Mouse (Mus musculus): ENCODE results near the gene Gm17581. TPM values are rescaled to one million over a fixed set of nuclear protein-coding genes. Genes with fewer than 3 reads are reported as not detected.
A peak's percentile ranks its signal among the peaks of the same experiment; 100 is the strongest.

Gm17581 gene
- total RNA-seq, 2 experiments from 2014 or later: not detected

DNA sequence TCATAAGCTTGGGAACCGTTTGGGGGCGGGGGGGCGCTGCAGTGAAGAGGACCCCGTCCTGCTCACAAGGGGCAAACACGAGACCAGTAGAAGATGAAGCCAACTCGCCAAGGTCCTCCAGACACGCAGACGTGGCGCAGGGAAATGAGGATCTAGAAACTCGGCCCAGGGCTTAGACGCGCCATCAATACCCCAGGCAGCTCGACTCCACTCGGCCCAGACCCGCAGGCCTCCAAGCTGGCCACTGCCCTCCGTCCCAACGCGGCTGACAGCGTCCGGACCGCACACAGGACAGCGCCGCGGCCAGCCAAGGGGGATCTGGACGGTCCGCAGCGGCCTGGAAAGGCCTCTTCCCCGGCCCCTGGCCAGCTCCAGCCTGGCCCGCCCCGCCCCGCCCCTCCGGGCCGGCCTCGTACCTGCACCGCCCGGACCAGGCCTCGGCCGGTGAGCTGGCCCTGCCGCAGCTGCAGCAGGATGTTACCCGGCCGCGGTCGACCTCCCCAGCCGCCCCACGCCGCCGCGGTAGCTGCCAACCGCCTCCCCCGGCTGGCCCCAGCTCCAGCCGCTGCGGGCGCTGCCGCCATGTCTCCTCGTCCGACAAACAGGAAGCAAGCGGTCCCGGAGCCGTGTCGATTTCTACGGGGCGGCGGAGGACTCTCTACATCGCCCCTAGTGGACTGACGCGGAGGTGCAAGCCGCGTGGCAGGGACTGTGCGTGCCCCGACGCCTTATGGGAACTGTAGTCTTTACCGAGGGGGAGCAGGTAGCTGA lies 43.8 kb downstream of the Gm17581 start, which contains the start of gene Trpc4ap:
Trpc4ap (minus strand) TSS at position 662 of the 771 bp plus-strand sequence.
- DNase-seq (ENCODE audit: low spot score in 2 of 2): peak; percentile 99

GRCm38 (mm10) chr2:155691336-155691722 lies 44.3 kb downstream of the Gm17581 start:
- no peak for DNase-seq (ENCODE audit: low spot score in 2 of 2)

DNA sequence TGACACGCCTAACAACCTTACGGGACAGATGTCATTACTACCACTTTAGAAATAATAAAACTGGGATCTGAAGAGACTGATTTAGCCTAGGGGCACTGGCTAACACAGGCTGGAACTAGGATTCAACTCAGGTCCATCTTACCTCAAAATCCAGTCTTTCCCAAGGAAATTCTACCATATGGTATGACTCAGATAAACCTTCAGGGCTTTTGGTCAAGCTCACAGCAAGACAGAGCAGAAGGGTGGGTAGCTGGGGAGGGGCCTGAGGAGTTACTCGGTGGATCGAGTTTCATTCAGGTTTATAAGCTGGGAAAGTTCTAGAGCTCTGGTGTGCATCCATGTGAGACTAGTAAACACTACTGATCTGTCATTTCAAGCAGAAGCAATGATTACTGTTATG lies 46.5 kb downstream of the Gm17581 start:
- DNase-seq (ENCODE audit: low spot score in 2 of 2): no peak

DNA sequence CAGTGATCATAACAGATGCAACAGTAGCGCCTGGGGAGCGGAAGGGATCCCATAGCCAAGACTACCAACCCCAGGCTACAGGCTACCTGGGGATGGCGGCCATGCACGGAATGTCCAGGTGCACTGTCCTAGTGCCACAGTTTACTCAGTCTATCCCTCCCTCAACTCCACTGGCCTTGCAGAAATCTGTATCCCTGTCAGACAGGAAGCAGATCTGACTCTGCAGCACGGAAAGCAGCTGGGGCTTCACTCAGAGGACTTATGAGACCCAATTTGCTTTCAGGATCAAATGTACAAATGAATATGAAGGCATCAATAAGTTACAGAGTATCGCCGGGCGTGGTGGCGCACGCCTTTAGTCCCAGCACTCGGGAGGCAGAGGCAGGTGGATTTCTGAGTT lies 47.9 kb downstream of the Gm17581 start:
- DNase-seq (ENCODE audit: low spot score in 2 of 2): no peak

- DNase-seq (ENCODE audit: low spot score in 2 of 2): no peak
Observed at GRCm38 (mm10) chr2:155686572-155686971, 49.1 kb downstream of the Gm17581 start.

Other genes starting within 250 kb of the Gm17581 start
- 100 to 1,000 TPM in 1 of 2 experiments, 10 to 100 TPM in 1; 83.3 to 368 TPM for gene Acss2, start 217.9 kb downstream of the Gm17581 start, total RNA-seq (2021)
- gene Ggt7, start 217.6 kb downstream of the Gm17581 start, total RNA-seq (2021): 1 to 10 TPM; 3.0 to 4.7 TPM
- gene Gss, start 143.1 kb downstream of the Gm17581 start, total RNA-seq (2021): 10 to 100 TPM; 41.4 to 67.5 TPM
- under 1 TPM; 0.17 to 0.45 TPM for gene Myh7b, start 124.7 kb downstream of the Gm17581 start, total RNA-seq (2021)
- gene Trpc4ap, start 43.5 kb downstream of the Gm17581 start, total RNA-seq (2021): 100 to 1,000 TPM; 123 to 144 TPM
- gene Edem2, start 6.4 kb downstream of the Gm17581 start, total RNA-seq (2021): 10 to 100 TPM; 36.9 to 46.2 TPM
- 100 to 1,000 TPM in 1 of 2 experiments, 10 to 100 TPM in 1; 44.9 to 104 TPM for gene Procr, start 15.3 kb upstream of the Gm17581 start, total RNA-seq (2021)
- gene Mmp24, start 39.5 kb upstream of the Gm17581 start, total RNA-seq (2021): 1 to 10 TPM; 1.2 to 2.3 TPM
- 100 to 1,000 TPM; 171 to 240 TPM for gene BC029722, start 83.6 kb upstream of the Gm17581 start, total RNA-seq (2021)
- gene Eif6, start 91.1 kb upstream of the Gm17581 start, total RNA-seq (2021): 100 to 1,000 TPM; 131 to 138 TPM
- gene Fam83c, start 99.0 kb upstream of the Gm17581 start, total RNA-seq (2021): not detected
- 100 to 1,000 TPM; 122 to 139 TPM for gene Uqcc1, start 194.4 kb upstream of the Gm17581 start, total RNA-seq (2021)
- not detected for gene Gm15557, start 204.9 kb upstream of the Gm17581 start, total RNA-seq (2021)
- gene Gdf5, start 209.5 kb upstream of the Gm17581 start, total RNA-seq (2021): under 1 TPM in 1 of 2 experiments, not detected in 1; 0.38 TPM
- 10 to 100 TPM in 1 of 2 experiments, 1 to 10 TPM in 1; 9.9 to 10.7 TPM for gene Cep250, start 220.6 kb upstream of the Gm17581 start, total RNA-seq (2021)

All from adrenal gland, adult 18-20 months (tissue).